Mouse (Mus musculus) liver, embryonic 13.5 days (tissue): ENCODE measurements around the gene Col23a1. TPM values are rescaled to one million over a fixed set of nuclear protein-coding genes. Genes with fewer than 3 reads are reported as not detected.

Experiments
- ATAC-seq: fragments of 200-750 bp; cut with Nextera tagmentation; 2 replicates; pipeline ENCODE4 v1.8.0; 2017; ENCODE audit warnings: low read depth, mild to moderate bottlenecking, moderate number of reproducible peaks, moderate library complexity
- DNase-seq: peaks from one replicate; pipeline ENCODE4 v3.0.0; 2022
- H3K27ac ChIP-seq: fragments of 300-500 bp; sonication (generic); 2 replicates; pipeline ENCODE4 v1.5.1; 2015; ENCODE audit warnings: moderate library complexity, mild to moderate bottlenecking, inconsistent platforms
- H3K27me3 ChIP-seq: fragments of 300-500 bp; sonication (generic); 2 replicates; pipeline ENCODE4 v1.6.1; 2015; ENCODE audit warnings: mild to moderate bottlenecking, inconsistent platforms
- H3K36me3 ChIP-seq: fragments of 300-500 bp; sonication (generic); 2 replicates; pipeline ENCODE4 v1.6.1; 2015; ENCODE audit warnings: mild to moderate bottlenecking, inconsistent platforms
- H3K4me1 ChIP-seq: fragments of 300-500 bp; sonication (generic); replicated peaks from 2 replicates; pipeline ENCODE4 v1.6.1; 2015; ENCODE audit warnings: inconsistent platforms
- H3K4me2 ChIP-seq: fragments of 300-500 bp; sonication (generic); 2 replicates; pipeline ENCODE4 v1.6.1; 2015; ENCODE audit warnings: inconsistent platforms, mild to moderate bottlenecking, moderate library complexity
- H3K4me3 ChIP-seq: fragments of 300-500 bp; sonication (generic); replicated peaks from 2 replicates; pipeline ENCODE4 v1.5.1; 2015; ENCODE audit warnings: mild to moderate bottlenecking, inconsistent platforms
- H3K9ac ChIP-seq: fragments of 300-500 bp; sonication (generic); 2 replicates; pipeline ENCODE4 v1.6.1; 2015; ENCODE audit warnings: mild to moderate bottlenecking, inconsistent platforms
- H3K9me3 ChIP-seq: fragments of 300-500 bp; sonication (generic); replicated peaks from 2 replicates; pipeline ENCODE4 v1.6.1; 2016; ENCODE audit warnings: inconsistent platforms
- WGBS: fragments of 180-500 bp; shearing (Covaris S2); methylation state at CpG from one replicate; pipeline ENCODE4 v1.1.7; 2015; ENCODE audit not compliant: insufficient replicate concordance; 5-methylcytosine and 5-hydroxymethylcytosine counted together
- polyA plus RNA-seq: library from polyadenylated mRNA; unstranded; fragments of >200 nt; fragmentation: Nextera tagmentation; extraction: Ambion mirVana; gene quantifications from 2 replicates; pipeline ENCODE4 v1.2.1, GENCODE M21; 2015

The Col23a1 gene
- polyA plus RNA-seq, 1 experiment from 2014 or later, result 0.30 TPM

- Histone ChIP-seq H3K36me3 (no peaks in the 10 kb centered on the region), H3K9ac (no peak overlapping the region), H3K4me3 (no peak overlapping the region), H3K4me1 (peaks cover 10% of the 10 kb centered on the region), H3K9me3 (peaks cover 5% of the 10 kb centered on the region; the same call in 1 of the 2 replicates), H3K27ac (no peak overlapping the region), H3K27me3 (peaks cover 46% of the 10 kb centered on the region), H3K4me2 (no peak overlapping the region)
- 57% methylated on average over 2 of the region's 2 CpGs for WGBS
- ATAC-seq (no peak), DNase-seq (no peak)
Observed at GRCm38 (mm10) chr11:51293956-51294530, 4.3 kb downstream of the Col23a1 start.

DNA sequence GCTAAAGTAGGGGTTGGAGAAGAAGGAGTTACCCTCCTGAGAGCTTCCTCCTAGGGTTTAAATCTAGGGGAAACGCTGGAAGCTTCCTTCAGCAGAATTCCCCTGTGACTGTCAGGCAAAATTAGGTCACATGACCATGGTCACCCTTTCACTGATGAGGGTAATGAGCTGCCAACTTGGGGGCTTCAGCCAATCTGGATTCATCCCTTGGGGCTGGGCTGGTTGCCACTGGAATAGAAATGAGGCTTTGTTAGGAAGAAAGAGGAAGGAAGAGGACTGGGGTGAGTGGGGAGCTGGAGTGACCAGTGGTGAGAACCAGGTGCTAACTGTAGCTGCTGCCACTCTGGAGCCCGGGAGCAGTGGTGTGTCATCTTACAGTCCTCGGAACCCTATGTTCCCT, 6.0 kb downstream of the Col23a1 start:
- Histone ChIP-seq H3K4me2 (no peak overlapping the region), H3K27me3 (peaks cover 29% of the 10 kb centered on the region), H3K27ac (no peak overlapping the region), H3K9me3 (peaks cover 5% of the 10 kb centered on the region; the same call in 1 of the 2 replicates), H3K36me3 (no peaks in the 10 kb centered on the region), H3K4me1 (no peaks in the 10 kb centered on the region), H3K4me3 (no peak overlapping the region), H3K9ac (no peak overlapping the region)
- WGBS, result 54% methylated on average over 3 of the region's 3 CpGs
- ATAC-seq (no peak), DNase-seq (no peak)

- Histone ChIP-seq H3K9me3 (peaks cover 5% of the 10 kb centered on the region; the same call in 1 of the 2 replicates), H3K4me2 (no peak overlapping the region), H3K27ac (no peak overlapping the region), H3K9ac (no peak overlapping the region), H3K4me3 (no peak overlapping the region), H3K27me3 (no peaks in the 10 kb centered on the region), H3K36me3 (no peaks in the 10 kb centered on the region), H3K4me1 (no peaks in the 10 kb centered on the region)
- no peak for ATAC-seq
- 61% methylated on average over 4 of the region's 4 CpGs for WGBS
- DNase-seq, result no peak
Observed at GRCm38 (mm10) chr11:51298691-51299090, 9.0 kb downstream of the Col23a1 start.

DNA sequence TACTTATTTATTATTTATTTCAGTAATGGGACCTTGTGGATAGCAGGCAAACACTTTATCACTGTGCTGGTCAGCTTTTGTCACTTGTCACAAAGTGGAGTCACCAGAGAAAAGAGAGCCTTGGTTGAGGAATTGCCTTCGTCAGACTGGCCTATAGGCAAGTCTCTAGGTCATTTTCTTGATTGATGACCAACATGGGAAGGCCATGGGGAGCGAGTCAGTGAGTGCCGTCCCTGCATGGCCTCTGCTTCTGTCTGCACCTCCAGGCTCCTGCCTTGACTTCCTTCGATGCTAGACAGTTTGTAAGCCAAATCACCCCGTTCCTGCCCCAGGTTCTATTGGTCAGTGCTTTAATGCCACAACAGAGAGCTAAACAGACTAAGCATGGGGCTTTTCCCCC, 12.7 kb downstream of the Col23a1 start:
- no peak overlapping the region for H3K27ac ChIP-seq
- H3K27me3 ChIP-seq, result no peaks in the 10 kb centered on the region
- no peaks in the 10 kb centered on the region for H3K4me1 ChIP-seq
- WGBS, result 69% methylated on average over 5 of the region's 5 CpGs
- H3K4me3 ChIP-seq, result no peak overlapping the region
- no peaks in the 10 kb centered on the region for H3K36me3 ChIP-seq
- DNase-seq, result no peak
- H3K9ac ChIP-seq, result no peak overlapping the region
- H3K9me3 ChIP-seq, result no peaks in the 10 kb centered on the region
- no peak overlapping the region for H3K4me2 ChIP-seq
- ATAC-seq, result no peak

DNA sequence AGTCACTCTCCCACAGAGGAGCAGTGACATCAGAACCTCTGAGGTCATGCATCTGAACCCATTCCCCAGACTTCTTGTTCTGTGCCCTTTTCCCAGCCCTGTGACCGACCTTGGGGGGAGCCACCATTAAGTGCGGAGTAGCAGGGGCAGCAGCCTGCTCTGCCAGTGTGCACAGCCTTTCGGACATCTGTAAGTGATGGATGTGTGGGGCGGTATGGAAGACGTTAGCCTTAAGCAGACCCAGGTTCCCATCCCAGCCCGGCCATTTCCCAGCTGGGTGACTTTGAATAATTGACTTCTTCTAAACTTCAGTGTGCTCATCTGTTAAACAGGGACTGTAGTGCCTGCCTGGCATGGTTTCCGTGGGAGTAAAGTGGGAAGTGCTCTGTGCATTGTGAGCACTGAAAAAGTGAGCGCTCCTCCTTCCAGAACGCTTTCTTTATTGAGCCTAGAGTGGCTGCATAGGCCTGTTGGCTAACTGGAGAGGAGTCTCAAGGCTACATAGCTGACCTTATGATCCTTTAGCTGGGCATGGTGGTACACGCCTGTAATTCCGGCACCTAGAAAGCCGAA, 14.3 kb downstream of the Col23a1 start:
- Histone ChIP-seq H3K27me3 (no peaks in the 10 kb centered on the region), H3K4me3 (no peak overlapping the region), H3K36me3 (no peaks in the 10 kb centered on the region), H3K9ac (no peak overlapping the region), H3K4me2 (no peak overlapping the region), H3K4me1 (no peaks in the 10 kb centered on the region), H3K9me3 (no peaks in the 10 kb centered on the region), H3K27ac (no peak overlapping the region)
- no peak for ATAC-seq
- DNase-seq, result no peak
- WGBS, result 68% methylated on average over 12 of the region's 12 CpGs

DNA sequence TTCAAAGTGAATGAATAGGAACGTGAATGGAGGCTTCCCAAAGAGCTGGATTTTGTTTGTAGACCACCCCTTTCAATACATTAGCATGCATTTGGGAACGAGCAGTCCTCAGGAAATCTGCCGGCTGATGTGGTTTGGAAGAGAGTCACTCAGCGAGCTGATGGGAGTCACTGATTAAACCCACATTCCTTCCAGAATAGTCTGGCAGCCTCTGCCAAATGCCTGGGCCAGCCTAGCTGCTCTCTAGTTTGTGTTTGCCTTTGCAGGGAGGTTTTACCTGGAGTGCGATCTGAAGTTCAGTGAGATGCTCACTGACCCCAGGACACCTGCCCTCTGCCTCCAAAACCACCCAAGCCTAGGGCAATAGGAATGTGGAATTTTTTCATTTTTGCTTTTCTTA, 18.6 kb downstream of the Col23a1 start:
- 37% methylated on average over 5 of the region's 5 CpGs for WGBS
- Histone ChIP-seq H3K4me1 (no peaks in the 10 kb centered on the region), H3K4me3 (no peak overlapping the region), H3K9ac (no peak overlapping the region), H3K36me3 (no peaks in the 10 kb centered on the region), H3K27me3 (no peaks in the 10 kb centered on the region), H3K4me2 (no peak overlapping the region), H3K9me3 (no peaks in the 10 kb centered on the region), H3K27ac (no peak overlapping the region)
- DNase-seq (no peak), ATAC-seq (no peak)

- Histone ChIP-seq H3K27ac (no peak overlapping the region), H3K9me3 (no peaks in the 10 kb centered on the region), H3K36me3 (no peaks in the 10 kb centered on the region), H3K4me3 (no peak overlapping the region), H3K4me2 (no peak overlapping the region), H3K4me1 (peaks cover 5% of the 10 kb centered on the region; the same call in 1 of the 2 replicates), H3K27me3 (no peaks in the 10 kb centered on the region), H3K9ac (no peak overlapping the region)
- ATAC-seq, result no peak
- WGBS, result 73% methylated on average over 8 of the region's 8 CpGs
- DNase-seq, result no peak
Observed at GRCm38 (mm10) chr11:51311846-51312245, 22.1 kb downstream of the Col23a1 start.

- Histone ChIP-seq H3K4me2 (no peak overlapping the region), H3K4me1 (peaks cover 5% of the 10 kb centered on the region; the same call in 1 of the 2 replicates), H3K36me3 (no peaks in the 10 kb centered on the region), H3K27me3 (no peaks in the 10 kb centered on the region), H3K27ac (no peak overlapping the region), H3K4me3 (no peak overlapping the region), H3K9ac (no peak overlapping the region), H3K9me3 (0 out of 2 replicates have a peak, but pooled peaks cover 2% of the 10 kb centered on the region)
- DNase-seq (no peak), ATAC-seq (no peak)
- 65% methylated on average over 7 of the region's 7 CpGs for WGBS
Observed at GRCm38 (mm10) chr11:51315991-51316810, 26.5 kb downstream of the Col23a1 start.

GRCm38 (mm10) chr11:51320609-51321008, 30.9 kb downstream of the Col23a1 start:
- H3K9me3 ChIP-seq, result 0 out of 2 replicates have a peak, but pooled peaks cover 4% of the 10 kb centered on the region
- no peaks in the 10 kb centered on the region for H3K4me1 ChIP-seq
- no peak overlapping the region for H3K9ac ChIP-seq
- H3K27ac ChIP-seq, result no peak overlapping the region
- ATAC-seq, result no peak
- H3K27me3 ChIP-seq, result no peaks in the 10 kb centered on the region
- no peaks in the 10 kb centered on the region for H3K36me3 ChIP-seq
- H3K4me2 ChIP-seq, result no peak overlapping the region
- H3K4me3 ChIP-seq, result no peak overlapping the region
- no peak for DNase-seq

GRCm38 (mm10) chr11:51326908-51327307, 37.2 kb downstream of the Col23a1 start:
- WGBS, result 53% methylated on average over 6 of the region's 6 CpGs
- H3K9ac ChIP-seq, result no peak overlapping the region
- no peaks in the 10 kb centered on the region for H3K4me1 ChIP-seq
- DNase-seq (no peak), ATAC-seq (no peak)
- H3K27me3 ChIP-seq, result no peaks in the 10 kb centered on the region
- no peaks in the 10 kb centered on the region for H3K9me3 ChIP-seq
- no peak overlapping the region for H3K4me2 ChIP-seq
- no peak overlapping the region for H3K27ac ChIP-seq
- H3K36me3 ChIP-seq, result no peaks in the 10 kb centered on the region
- no peak overlapping the region for H3K4me3 ChIP-seq

- H3K4me2 ChIP-seq, result no peak overlapping the region
- no peak for DNase-seq
- 39% methylated on average over 12 of the region's 12 CpGs for WGBS
Observed at GRCm38 (mm10) chr11:51328387-51328942, 38.7 kb downstream of the Col23a1 start.

More at GRCm38 (mm10) chr11:51328387-51328942, 38.7 kb downstream of the Col23a1 start:
- H3K27ac ChIP-seq, result no peak overlapping the region
- no peak overlapping the region for H3K4me3 ChIP-seq
- H3K9ac ChIP-seq, result no peak overlapping the region
- no peak for ATAC-seq
- 0 out of 2 replicates have a peak, but pooled peaks cover 2% of the 10 kb centered on the region for H3K9me3 ChIP-seq
- no peaks in the 10 kb centered on the region for H3K27me3 ChIP-seq
- H3K36me3 ChIP-seq, result no peaks in the 10 kb centered on the region
- H3K4me1 ChIP-seq, result no peaks in the 10 kb centered on the region
